Comparison of ENCODE assay signal across 7 mouse cellular contexts in genomic region chr17:21369925-21370719, GRCm38 (mm10). TPM values are rescaled to one million over a fixed set of nuclear protein-coding genes. Genes with fewer than 3 reads are reported as not detected.
DNase-seq lines count a peak whose midpoint lies in the region; ATAC-seq and TF ChIP-seq lines count a peak whose summit lies in the region.

No protein-coding gene starts in this region.

- TF ChIP-seq CTCF in thymus, adult 2 months (IDR thresholded peaks at IDR 0.05; ENCODE audit: borderline replicate concordance, control insufficient read depth, extremely low read depth, insufficient read depth, low read length, poor library complexity) = no peak

- no peaks in the 10 kb centered on the region for H3K4me1 ChIP-seq in limb, embryonic 11.5 days (ENCODE audit: control insufficient read depth, insufficient read depth, low read length)
- no peaks in the 10 kb centered on the region for H3K4me1 ChIP-seq in midbrain, embryonic 11.5 days (ENCODE audit: control insufficient read depth, insufficient read depth, low read length)
- peaks cover 3% of the 10 kb centered on the region; the same call in 1 of the 2 replicates for H3K4me1 ChIP-seq in thymus, adult 2 months (replicated peaks; ENCODE audit: control insufficient read depth, insufficient read depth, low read length)

- no peaks in the 10 kb centered on the region for H3K36me3 ChIP-seq in limb, embryonic 11.5 days (ENCODE audit: control insufficient read depth, insufficient read depth, low read length)
- H3K36me3 ChIP-seq in midbrain, embryonic 11.5 days (ENCODE audit: control insufficient read depth, insufficient read depth, low read length) = no peaks in the 10 kb centered on the region
- no peaks in the 10 kb centered on the region for H3K36me3 ChIP-seq in thymus, adult 2 months (ENCODE audit: control insufficient read depth, insufficient read depth, low read length)

- peak; percentile 79; the same call in 1 of the 2 replicates for ATAC-seq in limb, embryonic 11.5 days (ENCODE audit: insufficient number of reproducible peaks, low FRiP score, low TSS enrichment, low read depth)
- peak; percentile 68; the same call in 1 of the 2 replicates for ATAC-seq in midbrain, embryonic 11.5 days (ENCODE audit: low FRiP score)

- no peak overlapping the region for H3K9ac ChIP-seq in limb, embryonic 11.5 days (ENCODE audit: low read length)
- H3K9ac ChIP-seq in midbrain, embryonic 11.5 days (ENCODE audit: low read length) = no peak overlapping the region

- 11% methylated on average over 31 of the region's 31 CpGs for WGBS in limb, embryonic 11.5 days
- 14% methylated on average over 31 of the region's 31 CpGs for WGBS in midbrain, embryonic 11.5 days
- 18% methylated on average over 31 of the region's 31 CpGs for WGBS in thymus, adult 2 months

- no peak for TF ChIP-seq POLR2A in thymus, adult 2 months (IDR thresholded peaks at IDR 0.05; ENCODE audit: control insufficient read depth, extremely low read depth, insufficient read depth, low read length, poor library complexity)

- H3K27me3 ChIP-seq in limb, embryonic 11.5 days (ENCODE audit: control insufficient read depth, insufficient read depth, low read length) = no peaks in the 10 kb centered on the region
- no peaks in the 10 kb centered on the region for H3K27me3 ChIP-seq in midbrain, embryonic 11.5 days (ENCODE audit: control insufficient read depth, insufficient read depth, low read length)
- no peaks in the 10 kb centered on the region for H3K27me3 ChIP-seq in thymus, adult 2 months (ENCODE audit: control insufficient read depth, insufficient read depth, low read length)

- no peak overlapping the region for H3K27ac ChIP-seq in limb, embryonic 11.5 days (replicated peaks; ENCODE audit: low read depth, low read length)
- no peak overlapping the region for H3K27ac ChIP-seq in midbrain, embryonic 11.5 days (ENCODE audit: low read depth, low read length)
- H3K27ac ChIP-seq in thymus, adult 2 months (ENCODE audit: control insufficient read depth, insufficient read depth, low read length) = no peak overlapping the region

- peak overlapping the region; percentile 21 for H3K4me3 ChIP-seq in limb, embryonic 11.5 days (ENCODE audit: low read depth, low read length)
- H3K4me3 ChIP-seq in midbrain, embryonic 11.5 days (ENCODE audit: low read depth, low read length) = peak overlapping the region; percentile 28
- peak overlapping the region; percentile 18 for H3K4me3 ChIP-seq in thymus, adult 2 months (ENCODE audit: control insufficient read depth, insufficient read depth, low read length)

- H3K4me2 ChIP-seq in limb, embryonic 11.5 days (ENCODE audit: low read depth, severe bottlenecking) = peak overlapping the region; percentile 54
- peak overlapping the region; percentile 46 for H3K4me2 ChIP-seq in midbrain, embryonic 11.5 days

- DNase-seq in CD8-positive naive resting alpha-beta T cell, adult 2 months (ENCODE audit: low read depth in 2 of 2, low spot score in 2 of 2) = peak; percentile 16 to 46
- DNase-seq in adrenal gland, postnatal 25 days = peak; percentile 7
- peak; percentile 38 for DNase-seq in forelimb bud, embryonic 11.5 days (ENCODE audit: low read depth, low spot score)
- peak; percentile 62 for DNase-seq in limb, embryonic 11.5 days (ENCODE audit: low spot score)
- DNase-seq in midbrain, embryonic 11.5 days (ENCODE audit: low spot score, missing footprints) = no peak
- peak; percentile 33 for DNase-seq in thymus, adult 2 months
- DNase-seq in frontal cortex, adult 2 months (ENCODE audit: extremely low spot score in 1 of 2, low spot score in 1 of 2) = no peak

- H3K9me3 ChIP-seq in limb, embryonic 11.5 days (ENCODE audit: control insufficient read depth, low read length) = no peaks in the 10 kb centered on the region
- no peaks in the 10 kb centered on the region for H3K9me3 ChIP-seq in midbrain, embryonic 11.5 days (ENCODE audit: control insufficient read depth, low read length)

RNA-seq across cellular contexts. Expression of gene Zfp677, which starts 13.4 kb away (rescaled TPM):
- 5.3 and 6.0 TPM in 2 replicates for total RNA-seq in adrenal gland, postnatal 25 days (2021)
- 1.9 and 2.7 TPM in 2 replicates for polyA plus RNA-seq in limb, embryonic 11.5 days (2014; fragmentation: Nextera tagmentation; extraction: Ambion mirVana)
- 2.9 and 3.3 TPM in 2 replicates for polyA plus RNA-seq in midbrain, embryonic 11.5 days (2014; fragmentation: Nextera tagmentation; extraction: Ambion mirVana)
- 0.43 and 0.57 TPM in 2 replicates for polyA plus RNA-seq in thymus, adult 2 months (2012; rRNA removed)
- polyA plus RNA-seq in frontal cortex, adult 2 months (2012; rRNA removed) = 1.4 and 2.0 TPM in 2 replicates

RNA-seq across cellular contexts. Expression of gene Zfp54, which starts 52.9 kb away (rescaled TPM):
- 3.5 and 3.6 TPM in 2 replicates for total RNA-seq in adrenal gland, postnatal 25 days (2021)
- polyA plus RNA-seq in limb, embryonic 11.5 days (2014; fragmentation: Nextera tagmentation; extraction: Ambion mirVana) = 2.7 and 4.5 TPM in 2 replicates
- 2.3 and 3.6 TPM in 2 replicates for polyA plus RNA-seq in midbrain, embryonic 11.5 days (2014; fragmentation: Nextera tagmentation; extraction: Ambion mirVana)
- 1.4 and 2.0 TPM in 2 replicates for polyA plus RNA-seq in thymus, adult 2 months (2012; rRNA removed)
- 0.74 and 1.3 TPM in 2 replicates for polyA plus RNA-seq in frontal cortex, adult 2 months (2012; rRNA removed)

RNA-seq across cellular contexts. Expression of gene Vmn1r237, which starts 58.5 kb away (rescaled TPM):
- total RNA-seq in adrenal gland, postnatal 25 days (2021) = not detected in 2 replicates
- not detected in 2 replicates for polyA plus RNA-seq in limb, embryonic 11.5 days (2014; fragmentation: Nextera tagmentation; extraction: Ambion mirVana)
- not detected in 2 replicates for polyA plus RNA-seq in midbrain, embryonic 11.5 days (2014; fragmentation: Nextera tagmentation; extraction: Ambion mirVana)
- not detected in 2 replicates for polyA plus RNA-seq in thymus, adult 2 months (2012; rRNA removed)
- not detected in 2 replicates for polyA plus RNA-seq in frontal cortex, adult 2 months (2012; rRNA removed)

Comparison
In these comparisons a context has a peak if more than half of its experiments do, and no peak if none do; other contexts are left out.
1. DNase-seq: peak in CD8-positive naive resting alpha-beta T cell, adult 2 months (2 of 2), adrenal gland, postnatal 25 days (single experiment), forelimb bud, embryonic 11.5 days (single experiment), limb, embryonic 11.5 days (single experiment) and thymus, adult 2 months (single experiment); none in midbrain, embryonic 11.5 days (single experiment) and frontal cortex, adult 2 months (0 of 2).
2. Peak in every context shown above with its lines, with median percentiles within 50 percentile points of each other: H3K4me3 ChIP-seq.